Mouse (Mus musculus): ENCODE measurements around the gene Rcan1. TPM values are rescaled to one million over a fixed set of nuclear protein-coding genes. Genes with fewer than 3 reads are reported as not detected.
"Not testable (repeated sequence)": the region's sequence is repeated elsewhere in the genome, so short reads cannot be mapped to it uniquely, and the experiment has no call there.

Rcan1 gene
- 16.3 to 27.2 TPM (median 16.8 TPM) in 3 replicates for total RNA-seq (2017)

DNA sequence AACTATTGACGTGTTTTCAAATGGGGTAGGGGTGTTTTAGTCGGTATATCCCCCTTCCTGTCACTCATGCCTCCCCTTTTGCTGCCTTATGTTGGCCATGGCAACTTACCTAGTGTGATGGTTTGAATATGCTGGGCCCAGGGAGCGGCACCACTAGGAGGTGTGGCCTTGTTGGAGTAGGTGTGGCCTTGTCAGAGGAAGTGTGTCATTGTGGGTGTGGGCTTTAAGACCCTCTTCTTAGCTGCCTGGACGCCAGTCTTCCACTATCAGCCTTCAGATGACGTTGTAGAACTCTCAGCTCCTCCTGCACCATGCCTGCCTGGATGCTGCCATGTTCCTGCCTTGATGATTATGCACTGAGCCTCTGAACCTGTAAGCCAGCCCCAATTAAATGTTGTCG is at the start of gene Rcan1:
Gene Rcan1, minus strand, starts transcription at position 162 of the 400 bp plus-strand sequence.
- ATAC-seq (replicated peaks; ENCODE audit: insufficient number of reproducible peaks, low FRiP score, low TSS enrichment, poor library complexity, severe bottlenecking), result no peak

- ATAC-seq (replicated peaks; ENCODE audit: insufficient number of reproducible peaks, low FRiP score, low TSS enrichment, poor library complexity, severe bottlenecking), result no peak
Measured at GRCm38 (mm10) chr16:92519820-92520492, 49.3 kb upstream of the Rcan1 start.

DNA sequence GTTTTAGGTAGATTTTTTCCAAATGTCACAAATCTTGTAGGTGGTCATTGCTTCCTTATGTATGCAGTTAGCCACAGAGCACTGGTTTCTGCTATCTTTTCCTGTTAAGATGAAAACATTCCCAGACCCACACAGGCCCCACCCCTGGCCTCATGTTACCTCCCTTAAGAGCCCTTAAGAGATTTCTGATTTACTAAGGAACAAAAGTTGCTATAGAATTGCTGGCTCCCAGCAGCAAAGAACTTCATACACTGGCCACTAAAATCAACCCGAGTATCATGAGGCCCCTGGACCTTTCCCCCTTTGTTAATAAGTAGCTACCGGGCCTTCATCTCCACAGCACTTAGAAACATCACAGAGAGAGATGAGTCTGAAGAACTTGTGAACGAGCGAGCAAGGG is 48.1 kb upstream of the Rcan1 start:
- ATAC-seq (replicated peaks; ENCODE audit: insufficient number of reproducible peaks, low FRiP score, low TSS enrichment, poor library complexity, severe bottlenecking), result no peak

DNA sequence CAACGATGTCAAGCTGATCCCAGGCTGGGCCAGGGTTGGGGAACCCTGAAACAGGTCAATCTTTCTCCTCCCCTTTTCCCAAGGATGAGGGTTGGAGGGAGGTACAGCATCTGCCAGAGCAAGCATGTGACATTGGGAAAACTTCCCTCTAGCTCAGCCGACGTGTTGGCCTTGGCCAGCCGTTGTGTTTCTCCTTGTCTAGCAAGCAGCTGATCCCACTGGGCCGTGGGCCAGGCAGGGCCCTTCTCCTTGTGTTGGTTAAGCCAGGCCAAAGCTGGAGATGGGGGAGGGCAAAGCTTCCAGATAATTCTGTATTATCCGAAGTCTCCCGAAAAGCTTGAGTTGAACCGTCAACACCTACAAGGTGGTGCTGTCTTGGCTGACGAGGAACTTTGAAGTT is 45.5 kb upstream of the Rcan1 start:
- ATAC-seq (replicated peaks; ENCODE audit: insufficient number of reproducible peaks, low FRiP score, low TSS enrichment, poor library complexity, severe bottlenecking), result no peak

GRCm38 (mm10) chr16:92514896-92515295 is 44.2 kb upstream of the Rcan1 start:
- not testable (repeated sequence) for ATAC-seq (replicated peaks; ENCODE audit: insufficient number of reproducible peaks, low FRiP score, low TSS enrichment, poor library complexity, severe bottlenecking)

- no peak for ATAC-seq (replicated peaks; ENCODE audit: insufficient number of reproducible peaks, low FRiP score, low TSS enrichment, poor library complexity, severe bottlenecking)
Measured at GRCm38 (mm10) chr16:92511773-92512391, 41.2 kb upstream of the Rcan1 start.

DNA sequence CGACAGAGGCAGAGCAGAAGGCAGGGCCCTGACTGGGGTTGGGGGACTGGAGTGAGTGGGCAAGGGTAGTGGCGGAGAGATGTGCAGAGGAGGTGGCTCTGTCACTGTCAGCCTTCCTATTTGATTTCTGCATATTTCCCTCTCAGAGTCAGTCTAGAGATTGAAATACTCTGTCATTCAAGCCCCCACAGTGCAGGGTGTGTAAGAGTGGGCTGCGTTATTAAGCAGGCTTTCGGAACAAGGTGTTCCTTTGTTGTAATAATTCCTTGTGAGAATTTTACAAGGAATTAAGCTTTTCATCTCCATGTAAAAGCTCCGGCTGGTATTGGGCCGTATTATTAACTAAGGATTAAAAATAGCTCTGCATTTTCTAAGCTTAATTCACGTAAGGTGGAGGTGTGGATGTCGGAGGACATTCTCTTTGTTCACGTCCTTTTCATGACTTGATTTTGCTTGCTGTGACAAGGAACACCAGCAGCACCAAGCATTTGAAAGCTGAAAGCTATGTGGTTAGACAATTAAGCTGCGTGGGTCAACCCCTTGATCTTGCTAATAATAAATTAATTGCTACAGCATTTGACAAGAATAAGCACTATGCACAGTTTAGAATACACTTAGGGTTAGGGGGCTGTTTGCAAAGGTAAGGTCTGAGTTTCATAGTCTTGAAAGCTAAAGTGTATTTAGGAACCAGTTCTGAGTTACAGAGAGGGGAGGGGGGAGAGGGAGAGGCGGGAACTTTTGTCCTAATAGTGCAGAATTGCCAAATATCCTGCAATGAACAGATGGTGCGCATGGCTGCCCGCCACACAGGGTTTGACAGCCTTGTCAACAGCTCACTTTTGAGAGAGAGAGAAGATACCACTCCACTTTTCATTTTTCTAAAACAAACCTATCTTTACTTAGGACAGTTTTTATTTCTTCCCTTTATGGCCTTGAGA is 40.4 kb upstream of the Rcan1 start:
- no peak for ATAC-seq (replicated peaks; ENCODE audit: insufficient number of reproducible peaks, low FRiP score, low TSS enrichment, poor library complexity, severe bottlenecking)

- no peak for ATAC-seq (replicated peaks; ENCODE audit: insufficient number of reproducible peaks, low FRiP score, low TSS enrichment, poor library complexity, severe bottlenecking)
Measured at GRCm38 (mm10) chr16:92507573-92507972, 36.9 kb upstream of the Rcan1 start.

GRCm38 (mm10) chr16:92503105-92503504 is 32.4 kb upstream of the Rcan1 start:
- no peak for ATAC-seq (replicated peaks; ENCODE audit: insufficient number of reproducible peaks, low FRiP score, low TSS enrichment, poor library complexity, severe bottlenecking)

DNA sequence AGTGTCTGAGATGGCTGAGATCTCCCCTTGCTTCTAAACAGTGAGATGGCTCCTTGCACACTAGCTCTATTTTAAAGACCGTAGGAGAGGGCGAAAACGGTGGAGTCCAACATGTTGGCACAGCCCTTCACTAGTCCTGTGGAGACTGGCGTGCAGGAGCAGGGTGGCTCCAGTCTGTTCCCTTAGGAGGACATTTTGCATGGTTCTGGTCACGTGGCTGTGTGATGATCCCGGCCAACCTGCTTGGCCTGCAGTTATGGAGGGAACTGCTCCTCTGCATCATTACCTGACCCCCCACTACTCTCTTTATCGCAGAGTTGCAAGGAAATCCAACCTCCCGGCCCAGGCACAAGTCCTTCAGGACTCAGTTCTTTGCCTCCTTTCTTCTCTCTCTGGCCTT is 29.9 kb upstream of the Rcan1 start:
- no peak for ATAC-seq (replicated peaks; ENCODE audit: insufficient number of reproducible peaks, low FRiP score, low TSS enrichment, poor library complexity, severe bottlenecking)

DNA sequence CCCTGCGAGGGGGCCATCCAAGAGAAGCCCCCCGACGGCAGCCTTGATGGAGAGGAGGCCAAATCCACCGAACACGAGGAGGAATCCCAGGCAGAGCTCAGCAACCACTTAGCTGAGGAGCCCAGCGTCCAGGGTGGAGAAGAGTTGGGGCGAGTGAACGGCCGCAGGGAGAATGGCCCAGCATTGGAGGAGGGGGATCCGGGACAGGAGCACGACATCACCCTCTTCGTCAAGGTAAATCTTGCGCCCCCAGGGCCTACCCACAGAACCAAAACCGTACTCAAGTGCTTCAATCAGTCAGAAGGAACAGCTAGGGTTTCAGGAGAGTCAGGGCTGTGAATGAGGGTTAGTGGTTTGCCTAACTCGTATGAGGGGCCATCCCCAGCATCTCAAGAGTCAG is 28.7 kb upstream of the Rcan1 start:
- no peak for ATAC-seq (replicated peaks; ENCODE audit: insufficient number of reproducible peaks, low FRiP score, low TSS enrichment, poor library complexity, severe bottlenecking)

GRCm38 (mm10) chr16:92498589-92498981 is 27.9 kb upstream of the Rcan1 start:
- ATAC-seq (replicated peaks; ENCODE audit: insufficient number of reproducible peaks, low FRiP score, low TSS enrichment, poor library complexity, severe bottlenecking), result no peak

DNA sequence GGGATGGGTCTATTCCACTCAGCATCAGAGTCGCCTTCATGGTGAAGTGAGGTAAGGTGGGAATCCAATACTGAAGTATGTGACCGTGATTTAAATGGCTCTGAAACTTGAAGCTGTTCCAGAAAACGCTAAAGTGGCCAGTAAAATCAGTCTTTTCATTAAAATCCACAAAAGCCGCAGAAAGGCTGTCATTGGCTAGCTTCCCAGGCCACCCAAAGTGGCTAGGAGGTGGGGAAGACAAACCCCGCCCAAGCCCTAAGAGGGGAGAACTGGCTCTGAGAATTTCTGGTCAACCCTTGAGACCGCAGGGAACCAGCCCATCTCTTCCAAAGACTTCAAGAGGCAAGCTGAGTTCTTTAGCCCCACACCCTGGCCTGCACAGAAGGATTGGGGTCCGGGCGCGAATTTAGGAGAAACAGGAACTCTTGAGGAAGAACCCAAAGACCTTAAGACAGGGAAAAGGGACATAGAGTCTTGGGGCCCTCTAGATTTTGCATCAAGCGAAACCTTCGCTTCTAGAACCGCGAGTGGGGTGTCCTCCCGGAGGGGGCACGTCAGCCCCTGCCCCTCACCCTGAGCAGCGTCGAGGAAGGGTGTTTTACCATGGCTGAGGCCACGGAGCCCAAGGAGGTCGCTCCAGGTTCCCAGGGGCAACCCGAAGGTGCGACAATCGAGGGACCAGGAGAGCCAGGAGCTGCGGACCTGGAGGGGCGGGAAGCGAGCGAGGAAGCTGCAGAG is 27.4 kb upstream of the Rcan1 start:
- no peak for ATAC-seq (replicated peaks; ENCODE audit: insufficient number of reproducible peaks, low FRiP score, low TSS enrichment, poor library complexity, severe bottlenecking)

DNA sequence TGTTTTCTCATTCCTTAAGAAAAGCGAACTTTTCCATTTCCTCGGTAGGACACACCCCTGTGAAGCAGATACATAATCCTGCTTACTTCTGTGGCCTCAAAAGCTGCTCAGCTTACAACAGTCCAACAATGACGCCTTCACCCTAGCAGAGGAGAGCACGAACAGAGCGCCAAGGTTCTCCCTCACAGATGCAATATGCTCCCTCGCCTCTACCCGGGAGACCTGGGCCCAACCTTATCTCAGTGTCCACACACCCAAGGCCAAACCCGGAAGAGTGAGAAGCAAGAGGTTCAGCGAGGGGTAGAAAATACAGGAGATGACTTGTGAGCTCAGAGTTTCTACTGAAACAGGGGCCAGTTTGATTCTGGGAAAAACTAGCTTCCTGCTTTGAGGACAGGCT is 18.7 kb upstream of the Rcan1 start:
- ATAC-seq (replicated peaks; ENCODE audit: insufficient number of reproducible peaks, low FRiP score, low TSS enrichment, poor library complexity, severe bottlenecking), result no peak

DNA sequence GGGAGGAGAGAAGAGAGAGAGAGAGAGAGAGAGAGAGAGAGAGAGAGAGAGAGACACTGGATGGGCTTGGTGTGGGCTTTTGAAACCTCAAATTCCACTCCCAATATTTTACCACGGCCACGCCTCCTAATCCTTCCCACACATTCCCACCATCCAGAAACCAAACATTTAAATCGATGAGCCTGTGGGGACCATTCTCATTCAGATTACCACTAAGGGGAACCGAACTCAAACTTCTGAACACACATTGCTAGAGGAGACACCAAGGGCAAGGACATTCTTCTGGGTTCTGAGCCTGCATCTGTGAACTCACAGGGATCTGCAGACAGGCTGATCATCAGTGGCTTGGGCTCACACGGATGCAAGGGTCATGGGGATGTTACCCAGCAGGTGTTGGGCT is 17.8 kb upstream of the Rcan1 start:
- ATAC-seq (replicated peaks; ENCODE audit: insufficient number of reproducible peaks, low FRiP score, low TSS enrichment, poor library complexity, severe bottlenecking), result no peak

- ATAC-seq (replicated peaks; ENCODE audit: insufficient number of reproducible peaks, low FRiP score, low TSS enrichment, poor library complexity, severe bottlenecking), result peak; percentile 58; the same call in 1 of the 2 replicates
Measured at GRCm38 (mm10) chr16:92487489-92487888, 16.8 kb upstream of the Rcan1 start.

- ATAC-seq (replicated peaks; ENCODE audit: insufficient number of reproducible peaks, low FRiP score, low TSS enrichment, poor library complexity, severe bottlenecking), result no peak
Measured at GRCm38 (mm10) chr16:92487086-92487485, 16.4 kb upstream of the Rcan1 start.

DNA sequence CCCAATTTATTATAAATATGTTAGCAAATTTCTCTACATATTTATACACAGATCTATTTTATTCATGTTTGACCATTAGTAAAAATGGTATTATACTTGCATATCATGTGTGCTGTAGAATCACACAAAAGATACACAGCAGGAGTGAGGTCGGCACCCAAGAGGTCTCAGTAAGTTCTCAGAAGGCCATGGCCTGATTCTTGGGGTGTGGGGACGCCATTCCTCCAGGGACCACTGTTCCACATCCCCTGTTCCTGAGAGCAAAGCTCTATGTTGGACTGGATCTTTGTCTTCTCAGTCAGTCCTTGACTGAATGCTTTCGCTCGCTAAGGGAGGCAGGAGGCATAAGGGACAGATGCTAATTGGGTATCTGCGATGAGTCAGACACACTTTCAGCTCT is 14.8 kb upstream of the Rcan1 start, which contains the start of gene Clic6:
Gene Clic6, plus strand, starts transcription at position 301 of the 400 bp plus-strand sequence.
- no peak for ATAC-seq (replicated peaks; ENCODE audit: insufficient number of reproducible peaks, low FRiP score, low TSS enrichment, poor library complexity, severe bottlenecking)

All from monocyte, adult 5-6 weeks (primary cell).